Mouse (Mus musculus) heart, embryonic 13.5 days (tissue): ENCODE results near the gene Tmf1. TPM values are rescaled to one million over a fixed set of nuclear protein-coding genes. Genes with fewer than 3 reads are reported as not detected.

Experiments
- ATAC-seq: fragments of 200-750 bp; cut with Nextera tagmentation; 2 replicates; pipeline ENCODE4 v1.8.0; 2017; ENCODE audit warnings: moderate TSS enrichment; ENCODE audit not compliant: insufficient number of reproducible peaks, low FRiP score, low TSS enrichment; ENCODE audit errors: extremely low read depth
- H3K27ac ChIP-seq: fragments of 300-500 bp; sonication (generic); replicated peaks from 2 replicates; pipeline ENCODE4 v1.5.1; 2015; ENCODE audit warnings: moderate library complexity, mild to moderate bottlenecking, inconsistent platforms
- H3K27me3 ChIP-seq: fragments of 300-500 bp; sonication (generic); replicated peaks from 2 replicates; pipeline ENCODE4 v1.6.1; 2015; ENCODE audit warnings: mild to moderate bottlenecking, inconsistent platforms
- H3K36me3 ChIP-seq: fragments of 300-500 bp; sonication (generic); 2 replicates; pipeline ENCODE4 v1.6.1; 2015; ENCODE audit warnings: mild to moderate bottlenecking, inconsistent platforms
- H3K4me1 ChIP-seq: fragments of 300-500 bp; sonication (generic); 2 replicates; pipeline ENCODE4 v1.6.1; 2015; ENCODE audit warnings: inconsistent platforms
- H3K4me2 ChIP-seq: fragments of 300-500 bp; sonication (generic); 2 replicates; pipeline ENCODE4 v1.6.1; 2015; ENCODE audit warnings: inconsistent platforms, mild to moderate bottlenecking, moderate library complexity
- H3K4me3 ChIP-seq: fragments of 300-500 bp; sonication (generic); 2 replicates; pipeline ENCODE4 v1.5.1; 2015; ENCODE audit warnings: moderate library complexity, mild to moderate bottlenecking, inconsistent platforms
- H3K9ac ChIP-seq: fragments of 300-500 bp; sonication (generic); 2 replicates; pipeline ENCODE4 v1.6.1; 2015; ENCODE audit warnings: inconsistent platforms, mild to moderate bottlenecking, moderate library complexity
- H3K9me3 ChIP-seq: fragments of 300-500 bp; sonication (generic); 2 replicates; pipeline ENCODE4 v1.6.1; 2016; ENCODE audit warnings: inconsistent platforms
- WGBS: fragments of 180-500 bp; shearing (Covaris S2); methylation state at CpG from one replicate; pipeline ENCODE4 v1.1.7; 2015; ENCODE audit warnings: mixed read lengths; 5-methylcytosine and 5-hydroxymethylcytosine counted together
- polyA plus RNA-seq: library from polyadenylated mRNA; unstranded; fragments of >200 nt; fragmentation: Nextera tagmentation; extraction: Ambion mirVana; gene quantifications from 2 replicates; pipeline ENCODE4 v1.2.1, GENCODE M21; 2015

Gene Tmf1
- 23.6 and 25.7 TPM in 2 replicates for polyA plus RNA-seq

DNA sequence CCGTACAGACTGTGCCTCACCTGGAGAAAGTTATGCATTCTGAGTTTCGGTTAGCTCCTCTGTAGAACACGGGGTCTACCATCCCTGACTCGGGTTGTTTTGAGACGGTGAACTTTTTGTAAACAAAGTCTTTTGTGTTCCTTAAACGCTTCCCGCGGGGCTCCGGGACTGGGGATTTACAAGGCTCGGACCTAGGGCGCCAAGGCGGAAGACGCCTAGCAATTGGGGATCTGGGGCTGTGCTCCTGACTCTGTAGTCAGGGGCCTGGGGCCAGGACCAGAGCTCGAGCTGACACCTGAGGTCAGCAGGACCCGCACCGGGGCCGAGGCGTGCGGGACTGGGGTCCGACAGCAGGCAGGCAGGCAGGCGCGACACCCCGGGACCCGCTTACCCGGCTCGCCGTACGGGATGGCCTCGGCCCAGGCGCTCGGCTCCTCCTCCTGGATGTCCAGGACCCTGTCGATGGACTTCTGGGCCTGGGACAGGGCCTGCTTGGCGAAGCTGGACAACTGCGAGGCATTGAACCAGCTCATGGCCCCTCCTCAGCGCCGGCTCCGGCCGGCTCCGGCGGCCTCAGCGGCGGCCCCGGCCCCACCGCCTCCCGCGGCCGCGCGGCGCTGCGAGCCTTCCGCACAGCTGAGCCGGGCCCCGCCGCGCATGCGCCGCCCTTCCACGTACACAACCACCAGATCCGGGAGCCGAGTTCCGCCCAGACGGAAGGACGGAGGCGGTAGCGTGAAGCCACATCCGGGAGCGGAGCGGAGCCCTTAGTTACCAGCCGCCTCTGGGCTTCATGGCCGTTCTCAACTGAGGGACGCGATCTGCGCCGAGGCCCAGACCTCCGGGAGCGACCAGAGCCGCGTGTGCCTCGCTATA, at the start of gene Tmf1:
TSS of gene Tmf1 (minus strand) at position 632 of the 876 bp plus-strand sequence.
- Histone ChIP-seq H3K36me3 (peaks cover 39% of the 10 kb centered on the region), H3K9me3 (no peaks in the 10 kb centered on the region), H3K4me2 (peak within 1 kb of the TSS; percentile 73), H3K4me3 (peak within 1 kb of the TSS; percentile 99), H3K27me3 (no peaks in the 10 kb centered on the region), H3K4me1 (peaks cover 37% of the 10 kb centered on the region), H3K27ac (peak within 1 kb of the TSS; percentile 90), H3K9ac (peak within 1 kb of the TSS; percentile 98)
- peak; percentile 91 for ATAC-seq
- WGBS = under 1% methylated on average over 80 of the region's 80 CpGs

DNA sequence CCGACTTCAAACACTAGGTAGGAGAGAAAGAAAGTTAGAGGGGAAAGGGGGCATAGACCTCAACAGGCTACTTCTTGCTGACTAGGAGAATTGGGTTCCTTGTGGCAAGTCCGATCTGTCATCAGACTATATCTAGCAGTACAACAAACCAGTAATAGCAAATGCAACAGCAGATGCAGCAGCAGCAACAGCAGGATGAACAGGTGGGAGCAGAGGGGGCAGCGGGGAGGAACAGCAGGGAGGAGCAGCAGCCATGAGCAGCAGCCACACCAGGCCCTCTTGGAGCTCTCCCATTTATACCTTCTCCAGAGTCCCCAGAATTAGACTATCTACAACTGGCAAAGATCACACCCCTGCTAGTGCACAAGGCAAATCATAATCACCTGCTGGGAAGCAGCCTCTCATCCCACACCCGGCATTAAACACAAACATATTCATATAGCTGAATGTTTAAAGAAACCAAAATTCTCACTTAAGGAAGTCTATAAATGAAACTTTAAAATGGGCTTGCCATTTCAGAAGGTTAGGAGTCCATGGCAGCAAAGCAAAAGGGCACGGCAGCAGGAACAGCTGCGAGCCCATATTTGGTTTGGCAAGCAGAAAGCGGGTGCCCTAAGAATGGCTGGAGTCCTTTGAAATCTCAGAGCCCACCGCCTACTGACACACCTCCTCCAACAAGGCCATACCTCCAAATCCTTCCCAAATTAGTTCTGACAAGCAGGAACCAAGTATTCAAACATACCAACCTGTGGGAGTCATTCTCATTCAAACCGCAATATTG, 48.3 kb upstream of the Tmf1 start:
- H3K27ac ChIP-seq = peak overlapping the region; percentile 91
- no peak overlapping the region for H3K9ac ChIP-seq
- WGBS = 94% methylated on average over 9 of the region's 9 CpGs

DNA sequence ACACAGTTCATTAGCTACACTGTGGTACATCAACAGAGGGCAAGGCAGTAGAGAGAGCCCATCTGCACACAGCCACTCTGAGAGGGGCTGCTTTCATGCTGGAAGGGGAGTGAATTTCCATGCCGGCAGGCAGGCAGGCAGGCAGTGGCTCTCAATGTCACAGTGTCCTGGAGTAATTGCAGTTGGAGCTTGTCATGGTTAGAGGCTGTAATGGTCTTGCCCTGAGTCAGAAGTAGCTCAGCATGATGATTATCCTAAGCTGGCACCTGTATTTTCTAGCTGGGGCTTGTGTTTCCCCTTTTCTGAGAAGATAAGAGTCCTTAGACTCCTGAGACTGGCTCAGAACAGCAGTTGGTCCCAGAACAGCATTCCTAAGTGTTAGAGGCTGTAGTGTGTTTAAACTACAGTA, 47.2 kb upstream of the Tmf1 start:
- H3K9me3 ChIP-seq = no peaks in the 10 kb centered on the region
- peak; percentile 35; the same call in 1 of the 2 replicates for ATAC-seq
- no peak overlapping the region for H3K4me3 ChIP-seq
- no peaks in the 10 kb centered on the region for H3K27me3 ChIP-seq
- H3K9ac ChIP-seq = peak overlapping the region; percentile 56
- 0 out of 2 replicates have a peak overlapping the region, but pooled peaks have one; percentile 13 for H3K4me2 ChIP-seq
- H3K4me1 ChIP-seq = peaks cover 50% of the 10 kb centered on the region
- peak overlapping the region; percentile 91 for H3K27ac ChIP-seq
- H3K36me3 ChIP-seq = peaks cover 46% of the 10 kb centered on the region
- 24% methylated on average over 1 of the region's 1 CpGs for WGBS

More for the DNA sequence above, 48.3 kb upstream of the Tmf1 start:
- no peaks in the 10 kb centered on the region for H3K9me3 ChIP-seq
- H3K4me2 ChIP-seq = no peak overlapping the region
- peaks cover 38% of the 10 kb centered on the region for H3K4me1 ChIP-seq
- no peak overlapping the region for H3K4me3 ChIP-seq
- no peaks in the 10 kb centered on the region for H3K27me3 ChIP-seq
- peaks cover 58% of the 10 kb centered on the region for H3K36me3 ChIP-seq
- ATAC-seq = no peak

DNA sequence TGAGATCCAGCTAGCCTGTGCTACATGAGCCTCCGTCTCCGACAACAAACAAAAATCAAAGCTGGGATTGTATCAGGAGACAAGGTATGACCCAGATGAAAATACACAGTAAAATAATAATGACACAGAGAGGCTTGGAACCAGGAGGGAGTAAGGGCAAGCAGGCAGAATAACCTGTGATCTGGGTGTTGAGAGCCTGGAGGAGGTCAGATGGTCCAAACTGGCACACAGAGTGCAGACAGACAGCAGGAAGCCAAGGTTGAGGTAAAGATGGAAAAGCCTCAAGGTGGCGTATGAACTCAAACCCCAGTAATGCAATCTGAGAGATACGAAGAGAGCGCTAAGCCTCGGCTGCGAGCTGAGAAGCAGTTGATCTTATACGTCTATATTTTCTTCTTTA, 45.6 kb upstream of the Tmf1 start:
- H3K9me3 ChIP-seq = no peaks in the 10 kb centered on the region
- peaks cover 52% of the 10 kb centered on the region for H3K4me1 ChIP-seq
- 90% methylated on average over 8 of the region's 8 CpGs for WGBS
- no peak for ATAC-seq
- H3K9ac ChIP-seq = no peak overlapping the region
- H3K4me3 ChIP-seq = no peak overlapping the region
- peaks cover 31% of the 10 kb centered on the region for H3K36me3 ChIP-seq
- H3K4me2 ChIP-seq = no peak overlapping the region
- H3K27me3 ChIP-seq = no peaks in the 10 kb centered on the region
- H3K27ac ChIP-seq = no peak overlapping the region

DNA sequence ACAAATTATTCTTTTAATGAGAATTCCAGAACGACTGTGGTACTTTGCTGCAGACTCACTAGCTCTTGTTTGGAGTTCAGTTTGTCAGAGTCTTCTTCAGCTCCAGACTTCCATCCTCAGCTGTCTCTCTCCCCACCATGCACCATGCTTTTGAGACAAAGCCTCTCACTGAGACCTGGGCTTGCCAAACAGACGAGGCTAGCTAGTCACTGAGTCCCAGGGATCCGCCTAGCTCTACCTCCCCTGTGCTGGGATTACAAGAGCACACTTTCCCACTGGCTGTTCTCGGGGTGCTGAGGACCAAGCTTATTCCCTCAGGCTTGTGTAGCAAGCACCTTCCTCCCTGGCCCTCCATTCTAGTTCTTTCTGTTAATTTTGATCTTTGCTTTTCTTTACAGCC, 44.6 kb upstream of the Tmf1 start:
- H3K4me3 ChIP-seq = no peak overlapping the region
- 0 out of 2 replicates have a peak overlapping the region, but pooled peaks have one; percentile 54 for H3K9ac ChIP-seq
- no peaks in the 10 kb centered on the region for H3K9me3 ChIP-seq
- peaks cover 29% of the 10 kb centered on the region for H3K36me3 ChIP-seq
- H3K27ac ChIP-seq = peak overlapping the region; percentile 83
- ATAC-seq = no peak
- 72% methylated on average over 4 of the region's 4 CpGs for WGBS
- peaks cover 52% of the 10 kb centered on the region for H3K4me1 ChIP-seq
- H3K4me2 ChIP-seq = peak overlapping the region; percentile 49
- H3K27me3 ChIP-seq = no peaks in the 10 kb centered on the region

DNA sequence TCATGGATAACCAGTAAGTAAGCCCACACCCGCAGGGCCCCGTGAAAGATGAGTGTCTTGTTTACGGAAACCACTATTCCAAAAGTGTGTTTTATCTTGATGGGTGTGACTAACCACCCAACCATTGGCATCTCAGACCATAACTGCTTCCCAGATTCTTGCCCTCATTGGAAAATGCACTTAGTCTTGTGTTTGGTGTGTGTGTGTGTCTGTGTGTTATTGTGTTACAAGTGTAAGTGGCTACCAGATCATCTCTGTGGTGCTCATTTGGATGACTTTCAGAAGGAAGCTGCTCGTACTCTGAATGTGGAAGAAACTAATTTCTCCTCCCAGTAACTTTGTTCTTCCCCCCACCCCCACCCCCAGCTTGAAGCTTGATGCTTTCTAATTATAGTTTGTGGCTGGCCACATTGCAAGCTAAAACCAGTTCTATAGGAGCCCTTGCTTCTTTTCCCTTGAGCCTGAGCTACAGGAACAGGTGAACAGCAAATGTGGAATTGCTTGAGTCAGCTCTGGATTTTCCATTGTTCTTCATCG, 44.1 kb upstream of the Tmf1 start:
- peak overlapping the region; percentile 49 for H3K4me2 ChIP-seq
- H3K4me1 ChIP-seq = peaks cover 52% of the 10 kb centered on the region
- H3K9ac ChIP-seq = peak overlapping the region; percentile 42; the same call in 1 of the 2 replicates
- 35% methylated on average over 5 of the region's 5 CpGs for WGBS
- peak overlapping the region; percentile 83 for H3K27ac ChIP-seq
- peaks cover 27% of the 10 kb centered on the region for H3K36me3 ChIP-seq
- H3K9me3 ChIP-seq = no peaks in the 10 kb centered on the region
- ATAC-seq = no peak
- H3K4me3 ChIP-seq = no peak overlapping the region
- H3K27me3 ChIP-seq = no peaks in the 10 kb centered on the region

DNA sequence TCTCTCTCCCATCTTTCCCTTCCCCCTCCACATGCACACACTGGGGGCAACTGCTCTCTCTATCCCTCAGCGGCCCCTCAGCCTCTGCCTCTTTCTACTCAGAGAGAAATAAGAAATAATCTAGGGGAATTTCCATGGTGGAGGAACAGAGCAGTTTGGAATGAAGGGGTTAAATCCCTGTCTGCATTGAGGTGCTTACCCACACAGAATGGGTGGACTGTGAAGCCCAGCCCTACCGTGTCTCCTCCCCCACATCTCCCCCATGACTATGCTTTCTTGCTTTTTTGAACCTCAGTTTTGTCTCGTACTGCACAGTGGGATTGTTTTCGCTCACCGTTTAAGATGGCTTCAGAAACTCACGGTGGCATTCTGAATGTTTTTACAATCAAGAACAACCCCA, 43.4 kb upstream of the Tmf1 start:
- Histone ChIP-seq H3K36me3 (peaks cover 22% of the 10 kb centered on the region), H3K9ac (peak overlapping the region; percentile 54), H3K27me3 (no peaks in the 10 kb centered on the region), H3K27ac (peak overlapping the region; percentile 83), H3K9me3 (no peaks in the 10 kb centered on the region), H3K4me1 (peaks cover 52% of the 10 kb centered on the region), H3K4me3 (no peak overlapping the region), H3K4me2 (peak overlapping the region; percentile 24; the same call in 1 of the 2 replicates)
- 51% methylated on average over 6 of the region's 6 CpGs for WGBS
- ATAC-seq = no peak

DNA sequence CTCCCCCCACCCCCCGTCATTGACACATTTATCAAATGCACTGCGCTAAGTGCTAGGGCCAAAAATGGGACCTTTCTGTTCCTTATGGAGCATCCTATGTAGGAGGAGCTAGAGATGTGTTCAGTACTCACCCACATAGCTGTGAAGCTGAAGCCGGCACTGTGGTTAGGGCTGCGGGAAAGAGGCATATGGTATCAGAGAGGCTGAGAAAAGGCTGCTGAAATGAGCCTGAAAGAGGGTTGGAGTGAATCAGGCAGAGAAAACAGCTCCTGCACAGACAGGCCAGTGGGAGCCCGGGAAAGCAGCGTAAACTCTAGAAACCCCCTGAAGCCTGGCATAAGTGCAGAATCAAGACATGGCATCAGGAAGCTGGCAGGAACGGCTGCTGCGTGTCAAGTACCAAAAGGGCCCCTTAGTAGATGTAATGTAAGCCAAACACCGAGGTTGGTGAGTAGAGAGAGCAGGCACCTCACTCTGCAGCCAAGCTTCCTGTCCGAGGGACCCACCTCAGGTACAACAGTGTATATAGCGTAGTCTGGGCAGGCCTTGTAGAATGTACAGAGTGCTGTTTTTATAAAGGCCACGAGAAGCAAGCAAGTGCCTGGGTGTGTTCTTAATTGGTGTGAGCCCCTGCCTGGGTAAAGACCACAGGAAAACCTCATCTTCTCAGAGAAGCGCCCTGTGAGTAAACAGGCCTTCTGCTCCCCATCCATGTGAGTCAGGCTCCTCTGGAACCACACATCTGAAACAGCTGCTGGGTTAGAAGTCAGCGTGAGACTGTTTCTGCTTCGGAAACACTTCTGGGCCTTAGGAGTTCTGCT, 42.5 kb upstream of the Tmf1 start:
- H3K9me3 ChIP-seq = no peaks in the 10 kb centered on the region
- H3K36me3 ChIP-seq = peaks cover 15% of the 10 kb centered on the region
- peak overlapping the region; percentile 83 for H3K27ac ChIP-seq
- H3K4me2 ChIP-seq = no peak overlapping the region
- peak overlapping the region; percentile 54 for H3K9ac ChIP-seq
- peaks cover 51% of the 10 kb centered on the region for H3K4me1 ChIP-seq
- no peak for ATAC-seq
- no peak overlapping the region for H3K4me3 ChIP-seq
- 59% methylated on average over 15 of the region's 15 CpGs for WGBS
- H3K27me3 ChIP-seq = no peaks in the 10 kb centered on the region

DNA sequence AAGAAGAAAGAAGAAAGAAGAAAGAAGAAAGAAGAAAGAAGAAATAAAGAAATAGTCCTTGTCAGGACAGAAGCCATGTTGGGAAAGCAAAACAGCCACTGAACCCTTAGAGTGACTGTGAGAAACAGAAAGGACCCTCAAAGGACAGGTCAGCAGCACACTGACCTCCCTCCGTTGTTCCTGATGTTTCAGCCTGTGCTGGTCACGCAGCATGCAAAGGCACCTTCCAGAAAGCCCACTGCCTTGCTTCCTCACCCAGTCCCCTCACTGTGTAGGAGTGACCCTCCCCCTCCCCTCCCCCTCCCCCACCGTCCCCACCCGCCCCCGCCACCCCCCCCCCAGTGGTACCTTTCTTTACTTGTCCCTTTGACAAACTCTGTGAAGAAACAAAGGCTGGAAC, 41.8 kb upstream of the Tmf1 start:
- WGBS = 71% methylated on average over 2 of the region's 5 CpGs
- ATAC-seq = no peak
- peaks cover 15% of the 10 kb centered on the region for H3K36me3 ChIP-seq
- no peak overlapping the region for H3K9ac ChIP-seq
- no peaks in the 10 kb centered on the region for H3K27me3 ChIP-seq
- peaks cover 51% of the 10 kb centered on the region for H3K4me1 ChIP-seq
- H3K4me3 ChIP-seq = no peak overlapping the region
- no peak overlapping the region for H3K27ac ChIP-seq
- no peaks in the 10 kb centered on the region for H3K9me3 ChIP-seq
- H3K4me2 ChIP-seq = no peak overlapping the region

DNA sequence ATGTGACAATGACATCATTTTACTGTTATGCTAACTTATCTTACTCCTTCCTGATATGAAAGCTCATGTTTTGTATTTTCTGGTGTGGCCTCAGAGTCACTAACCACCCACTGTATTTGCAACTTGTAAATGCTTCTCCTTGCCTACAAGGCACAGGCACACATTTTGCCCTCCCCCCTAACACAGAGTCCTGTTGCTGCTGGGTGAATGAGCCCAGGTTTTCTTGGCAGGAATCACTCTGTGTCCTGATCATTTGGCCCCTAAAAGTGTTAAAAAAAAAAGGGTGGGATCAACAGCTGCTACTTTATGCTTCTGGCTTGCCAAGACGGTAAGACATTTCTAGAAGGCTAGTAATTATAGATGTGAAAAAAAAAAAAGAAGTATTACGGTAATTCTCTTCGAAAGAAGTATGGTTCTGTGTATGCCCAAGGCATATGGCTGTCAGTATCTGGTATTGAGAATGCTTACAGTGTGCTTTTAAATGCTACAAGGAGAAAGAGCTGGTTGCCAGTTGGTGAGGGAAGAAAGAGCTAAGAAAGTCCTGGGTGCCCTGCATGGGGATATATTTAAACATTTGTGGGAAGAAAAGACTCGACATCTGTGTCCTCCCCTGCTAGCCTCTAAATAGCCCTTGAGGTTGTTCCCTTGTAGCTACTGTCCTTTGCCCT, 37.4 kb upstream of the Tmf1 start:
- ATAC-seq = no peak
- no peaks in the 10 kb centered on the region; the same call in 1 of the 2 replicates for H3K9me3 ChIP-seq
- H3K27ac ChIP-seq = peak overlapping the region; percentile 39; the same call in 1 of the 2 replicates
- 73% methylated on average over 4 of the region's 4 CpGs for WGBS
- no peak overlapping the region; the same call in 1 of the 2 replicates for H3K9ac ChIP-seq
- H3K4me1 ChIP-seq = peaks cover 48% of the 10 kb centered on the region
- no peak overlapping the region for H3K4me2 ChIP-seq
- no peak overlapping the region for H3K4me3 ChIP-seq
- no peaks in the 10 kb centered on the region for H3K27me3 ChIP-seq
- peaks cover 23% of the 10 kb centered on the region for H3K36me3 ChIP-seq
